Mouse (Mus musculus): ENCODE measurements around the gene Gm20388. TPM values are rescaled to one million over a fixed set of nuclear protein-coding genes. Genes with fewer than 3 reads are reported as not detected.

Gene Gm20388
- polyA plus RNA-seq, 1 experiment from 2014 or later: 7.4 TPM

DNA sequence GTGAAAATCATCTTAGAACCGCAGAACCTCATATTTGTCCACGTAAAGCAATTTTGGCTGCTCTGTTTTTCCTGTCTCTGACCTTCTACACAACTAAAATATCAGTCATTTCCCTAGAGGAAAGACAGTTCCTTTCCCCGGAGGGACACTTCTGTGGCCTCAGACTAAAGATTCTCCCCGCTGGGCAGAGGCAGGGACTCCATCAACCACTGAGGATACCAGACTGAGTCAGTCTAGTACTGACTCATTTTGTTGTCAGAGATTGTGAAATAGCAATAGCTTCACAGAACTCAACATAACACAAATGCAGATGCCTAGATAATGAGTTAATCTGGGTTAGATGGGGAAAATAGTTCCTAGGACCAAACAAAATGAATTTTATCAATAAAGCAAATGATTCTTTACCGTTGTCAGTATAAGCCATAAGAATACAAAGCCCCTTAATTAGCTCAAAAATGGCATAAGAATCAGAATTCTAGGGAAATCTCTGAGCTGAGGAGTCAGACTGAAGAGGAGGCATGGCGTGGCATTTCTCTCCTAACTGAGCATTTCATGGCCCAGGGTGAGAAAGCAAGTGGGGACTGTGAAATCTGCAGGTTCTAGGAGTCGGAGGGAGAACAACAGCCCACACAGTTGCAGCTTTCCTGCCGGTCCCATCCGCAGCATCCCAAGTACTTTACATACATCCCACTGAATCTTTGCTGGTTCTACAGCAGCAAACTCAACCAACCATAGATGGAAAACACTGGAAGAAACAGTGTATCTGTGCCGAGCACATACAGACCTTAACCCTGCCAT is 3781.7 kb downstream of the Gm20388 start:
- Histone ChIP-seq H3K27me3 (ENCODE audit: control insufficient read depth, insufficient read depth, low read length) (no peaks in the 10 kb centered on the region), H3K9ac (ENCODE audit: low read length) (no peak overlapping the region), H3K4me2 (ENCODE audit: low read depth, low read length) (no peak overlapping the region), H3K9me3 (replicated peaks; ENCODE audit: control insufficient read depth, low read length) (no peaks in the 10 kb centered on the region), H3K4me1 (ENCODE audit: control insufficient read depth, insufficient read depth, low read length) (no peaks in the 10 kb centered on the region), H3K27ac (ENCODE audit: low read length) (no peak overlapping the region), H3K4me3 (replicated peaks; ENCODE audit: low read length) (no peak overlapping the region), H3K36me3 (ENCODE audit: control insufficient read depth, insufficient read depth, low read length) (no peaks in the 10 kb centered on the region)
- 80% methylated on average over 10 of the region's 10 CpGs for WGBS
- no peak for ATAC-seq (ENCODE audit: insufficient read depth, low FRiP score)

DNA sequence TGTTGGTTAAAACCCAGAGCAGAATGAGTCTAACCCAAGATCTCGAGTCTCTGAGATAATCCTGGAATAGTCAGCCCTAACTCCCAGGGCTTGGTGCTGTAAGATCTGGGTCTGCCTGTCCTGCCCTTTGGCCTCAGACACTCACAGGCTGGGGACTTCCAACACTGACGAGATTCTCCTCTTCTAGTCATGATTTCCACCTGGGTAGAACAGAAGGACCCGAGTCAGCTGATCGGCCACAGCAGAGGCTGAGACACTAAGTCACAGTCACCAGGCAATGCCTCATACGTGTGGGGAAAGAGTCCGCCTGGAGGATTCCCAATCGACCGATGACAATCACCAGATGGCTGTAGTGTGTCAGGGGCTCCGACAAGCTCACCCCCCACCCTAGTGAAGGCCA is 3785.5 kb downstream of the Gm20388 start:
- Histone ChIP-seq H3K4me3 (replicated peaks; ENCODE audit: low read length) (no peak overlapping the region), H3K27me3 (ENCODE audit: control insufficient read depth, insufficient read depth, low read length) (no peaks in the 10 kb centered on the region), H3K4me2 (ENCODE audit: low read depth, low read length) (no peak overlapping the region), H3K4me1 (ENCODE audit: control insufficient read depth, insufficient read depth, low read length) (peaks cover 12% of the 10 kb centered on the region), H3K9ac (ENCODE audit: low read length) (no peak overlapping the region), H3K36me3 (ENCODE audit: control insufficient read depth, insufficient read depth, low read length) (no peaks in the 10 kb centered on the region), H3K27ac (ENCODE audit: low read length) (no peak overlapping the region), H3K9me3 (replicated peaks; ENCODE audit: control insufficient read depth, low read length) (no peaks in the 10 kb centered on the region)
- 61% methylated on average over 9 of the region's 9 CpGs for WGBS
- no peak for ATAC-seq (ENCODE audit: insufficient read depth, low FRiP score)

- Histone ChIP-seq H3K9ac (ENCODE audit: low read length) (no peak overlapping the region), H3K27ac (ENCODE audit: low read length) (peak overlapping the region; percentile 42; the same call in 1 of the 2 replicates), H3K27me3 (ENCODE audit: control insufficient read depth, insufficient read depth, low read length) (no peaks in the 10 kb centered on the region), H3K4me1 (ENCODE audit: control insufficient read depth, insufficient read depth, low read length) (peaks cover 20% of the 10 kb centered on the region), H3K4me2 (ENCODE audit: low read depth, low read length) (no peak overlapping the region), H3K9me3 (replicated peaks; ENCODE audit: control insufficient read depth, low read length) (no peaks in the 10 kb centered on the region), H3K36me3 (ENCODE audit: control insufficient read depth, insufficient read depth, low read length) (no peaks in the 10 kb centered on the region), H3K4me3 (replicated peaks; ENCODE audit: low read length) (no peak overlapping the region)
- WGBS: 40% methylated on average over 5 of the region's 5 CpGs
- peak; percentile 83 for ATAC-seq (ENCODE audit: insufficient read depth, low FRiP score)
Observed at GRCm38 (mm10) chr8:123697329-123697728, 3786.7 kb downstream of the Gm20388 start.

- no peak overlapping the region for H3K4me2 ChIP-seq (ENCODE audit: low read depth, low read length)
- H3K4me3 ChIP-seq (replicated peaks; ENCODE audit: low read length): no peak overlapping the region
- H3K9me3 ChIP-seq (replicated peaks; ENCODE audit: control insufficient read depth, low read length): no peaks in the 10 kb centered on the region
- H3K4me1 ChIP-seq (ENCODE audit: control insufficient read depth, insufficient read depth, low read length): peaks cover 25% of the 10 kb centered on the region
- no peaks in the 10 kb centered on the region for H3K27me3 ChIP-seq (ENCODE audit: control insufficient read depth, insufficient read depth, low read length)
- peak overlapping the region; percentile 33; the same call in 1 of the 2 replicates for H3K27ac ChIP-seq (ENCODE audit: low read length)
- no peak overlapping the region for H3K9ac ChIP-seq (ENCODE audit: low read length)
- WGBS: 46% methylated on average over 12 of the region's 12 CpGs
- no peak for ATAC-seq (ENCODE audit: insufficient read depth, low FRiP score)
- H3K36me3 ChIP-seq (ENCODE audit: control insufficient read depth, insufficient read depth, low read length): no peaks in the 10 kb centered on the region
Observed at GRCm38 (mm10) chr8:123700399-123701070, 3789.9 kb downstream of the Gm20388 start.

GRCm38 (mm10) chr8:123701952-123702587 is 3791.4 kb downstream of the Gm20388 start:
- Histone ChIP-seq H3K27ac (ENCODE audit: low read length) (peak overlapping the region; percentile 82), H3K36me3 (ENCODE audit: control insufficient read depth, insufficient read depth, low read length) (no peaks in the 10 kb centered on the region), H3K4me1 (ENCODE audit: control insufficient read depth, insufficient read depth, low read length) (peaks cover 25% of the 10 kb centered on the region), H3K9me3 (replicated peaks; ENCODE audit: control insufficient read depth, low read length) (no peaks in the 10 kb centered on the region), H3K4me3 (replicated peaks; ENCODE audit: low read length) (no peak overlapping the region), H3K27me3 (ENCODE audit: control insufficient read depth, insufficient read depth, low read length) (no peaks in the 10 kb centered on the region), H3K4me2 (ENCODE audit: low read depth, low read length) (peak overlapping the region; percentile 25; the same call in 1 of the 2 replicates), H3K9ac (ENCODE audit: low read length) (0 out of 2 replicates have a peak overlapping the region, but pooled peaks have one; percentile 32)
- peak; percentile 74 for ATAC-seq (ENCODE audit: insufficient read depth, low FRiP score)
- 30% methylated on average over 15 of the region's 15 CpGs for WGBS

DNA sequence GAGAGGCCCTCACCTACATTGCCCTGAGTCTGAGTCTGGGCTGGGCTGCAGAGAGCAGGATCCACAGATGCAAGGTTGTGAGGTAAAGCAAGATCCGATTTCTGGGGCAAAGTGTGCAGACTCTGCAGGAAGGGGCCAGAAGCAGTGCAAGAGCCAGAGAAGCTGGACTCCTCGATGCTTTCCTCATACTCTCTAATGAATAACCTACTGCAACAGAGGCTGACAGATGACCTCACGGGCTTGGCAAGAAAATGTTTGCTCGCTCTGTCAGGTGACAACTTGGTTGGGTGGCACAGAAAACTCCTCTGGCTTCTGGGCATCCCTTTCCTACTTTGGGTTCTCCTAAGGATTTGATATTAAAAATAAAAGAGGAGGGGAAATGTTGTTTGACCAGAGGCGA is 3794.7 kb downstream of the Gm20388 start:
- 58% methylated on average over 5 of the region's 5 CpGs for WGBS
- ATAC-seq (ENCODE audit: insufficient read depth, low FRiP score): no peak

DNA sequence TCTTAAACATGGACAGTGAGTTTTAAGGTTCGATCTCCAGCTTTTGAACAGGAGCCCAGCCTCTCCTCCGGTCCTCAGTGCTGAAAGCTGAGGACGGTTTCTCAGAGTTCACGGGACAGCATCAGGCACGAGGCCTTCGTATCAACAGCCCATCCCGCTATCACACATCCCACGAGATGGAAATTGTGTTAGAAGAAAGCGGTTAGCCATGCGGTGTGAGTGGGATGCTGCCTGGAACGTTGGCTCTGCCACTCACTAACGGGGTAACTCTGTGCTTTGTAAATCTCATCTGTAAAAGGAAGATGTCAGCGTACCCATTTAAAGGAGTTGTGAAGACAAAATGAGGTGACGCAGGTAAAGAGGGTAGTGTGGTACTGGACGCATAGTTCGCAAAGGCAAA is 3796.5 kb downstream of the Gm20388 start:
- WGBS: 88% methylated on average over 16 of the region's 16 CpGs
- ATAC-seq (ENCODE audit: insufficient read depth, low FRiP score): no peak

More for the DNA sequence above, 3794.7 kb downstream of the Gm20388 start:
- no peaks in the 10 kb centered on the region for H3K9me3 ChIP-seq (replicated peaks; ENCODE audit: control insufficient read depth, low read length)
- H3K4me2 ChIP-seq (ENCODE audit: low read depth, low read length): no peak overlapping the region
- H3K4me3 ChIP-seq (replicated peaks; ENCODE audit: low read length): no peak overlapping the region
- no peaks in the 10 kb centered on the region for H3K36me3 ChIP-seq (ENCODE audit: control insufficient read depth, insufficient read depth, low read length)
- H3K4me1 ChIP-seq (ENCODE audit: control insufficient read depth, insufficient read depth, low read length): peaks cover 24% of the 10 kb centered on the region
- peak overlapping the region; percentile 16; the same call in 1 of the 2 replicates for H3K9ac ChIP-seq (ENCODE audit: low read length)
- no peaks in the 10 kb centered on the region for H3K27me3 ChIP-seq (ENCODE audit: control insufficient read depth, insufficient read depth, low read length)
- H3K27ac ChIP-seq (ENCODE audit: low read length): no peak overlapping the region

DNA sequence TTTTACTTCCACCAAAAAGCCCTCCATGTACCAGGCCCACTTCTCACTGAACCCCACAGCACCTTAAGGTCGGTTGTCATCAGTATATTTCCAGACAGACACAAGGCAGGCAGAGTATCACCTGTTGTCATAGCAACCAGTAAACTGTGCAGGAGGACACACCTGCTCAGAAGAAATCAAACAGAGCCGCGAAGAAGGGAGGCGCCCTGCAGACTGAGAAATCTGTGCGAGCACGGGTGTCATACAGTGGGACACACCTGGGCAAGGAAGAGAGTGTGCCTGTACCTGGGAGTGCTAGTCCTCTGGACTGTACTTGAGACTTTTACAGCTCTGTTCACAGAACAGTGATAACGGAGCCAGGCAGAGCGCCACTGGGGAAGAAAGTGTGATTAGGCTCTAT is 3798.1 kb downstream of the Gm20388 start:
- H3K36me3 ChIP-seq (ENCODE audit: control insufficient read depth, insufficient read depth, low read length): no peaks in the 10 kb centered on the region
- H3K9ac ChIP-seq (ENCODE audit: low read length): no peak overlapping the region
- no peaks in the 10 kb centered on the region for H3K27me3 ChIP-seq (ENCODE audit: control insufficient read depth, insufficient read depth, low read length)
- peaks cover 8% of the 10 kb centered on the region for H3K4me1 ChIP-seq (ENCODE audit: control insufficient read depth, insufficient read depth, low read length)
- H3K4me3 ChIP-seq (replicated peaks; ENCODE audit: low read length): no peak overlapping the region
- 42% methylated on average over 8 of the region's 8 CpGs for WGBS
- no peaks in the 10 kb centered on the region for H3K9me3 ChIP-seq (replicated peaks; ENCODE audit: control insufficient read depth, low read length)
- H3K4me2 ChIP-seq (ENCODE audit: low read depth, low read length): no peak overlapping the region
- ATAC-seq (ENCODE audit: insufficient read depth, low FRiP score): peak; percentile 78
- no peak overlapping the region for H3K27ac ChIP-seq (ENCODE audit: low read length)

More for the DNA sequence above, 3796.5 kb downstream of the Gm20388 start:
- no peaks in the 10 kb centered on the region for H3K36me3 ChIP-seq (ENCODE audit: control insufficient read depth, insufficient read depth, low read length)
- no peak overlapping the region for H3K27ac ChIP-seq (ENCODE audit: low read length)
- no peaks in the 10 kb centered on the region for H3K27me3 ChIP-seq (ENCODE audit: control insufficient read depth, insufficient read depth, low read length)
- no peak overlapping the region for H3K4me2 ChIP-seq (ENCODE audit: low read depth, low read length)
- no peak overlapping the region for H3K9ac ChIP-seq (ENCODE audit: low read length)
- no peak overlapping the region for H3K4me3 ChIP-seq (replicated peaks; ENCODE audit: low read length)
- peaks cover 14% of the 10 kb centered on the region for H3K4me1 ChIP-seq (ENCODE audit: control insufficient read depth, insufficient read depth, low read length)
- H3K9me3 ChIP-seq (replicated peaks; ENCODE audit: control insufficient read depth, low read length): no peaks in the 10 kb centered on the region

- Histone ChIP-seq H3K4me1 (ENCODE audit: control insufficient read depth, insufficient read depth, low read length) (peaks cover 8% of the 10 kb centered on the region), H3K36me3 (ENCODE audit: control insufficient read depth, insufficient read depth, low read length) (no peaks in the 10 kb centered on the region), H3K9ac (ENCODE audit: low read length) (no peak overlapping the region), H3K27me3 (ENCODE audit: control insufficient read depth, insufficient read depth, low read length) (no peaks in the 10 kb centered on the region), H3K27ac (ENCODE audit: low read length) (peak overlapping the region; percentile 78), H3K9me3 (replicated peaks; ENCODE audit: control insufficient read depth, low read length) (no peaks in the 10 kb centered on the region), H3K4me2 (ENCODE audit: low read depth, low read length) (no peak overlapping the region), H3K4me3 (replicated peaks; ENCODE audit: low read length) (no peak overlapping the region)
- 62% methylated on average over 5 of the region's 5 CpGs for WGBS
- ATAC-seq (ENCODE audit: insufficient read depth, low FRiP score): peak; percentile 76; the same call in 1 of the 2 replicates
Observed at GRCm38 (mm10) chr8:123710335-123710734, 3799.7 kb downstream of the Gm20388 start.
